15 mouse cellular contexts compared by ENCODE assay signal in genomic region chr12:105884515-105885323, GRCm38 (mm10).
DNase-seq lines count a peak whose midpoint lies in the region; ATAC-seq lines count a peak whose summit lies in the region.
"Had no signal": no experiment of that assay in that cellular context is flagged by ENCODE, and none has a peak within 500 bp of the region (broad histone marks: within the 10 kb centered on the region; RNA-seq: fewer than 3 reads in every experiment).

No protein-coding gene starts in this region.

- no peak overlapping the region; the same call in 1 of the 2 replicates for H3K27ac ChIP-seq in embryonic facial prominence, embryonic 10.5 days (replicated peaks)
- H3K27ac ChIP-seq in forebrain, embryonic 13.5 days: peak overlapping the region; percentile 80
- H3K27ac ChIP-seq in kidney, embryonic 16.5 days (ENCODE audit: low read length): no peak overlapping the region
- peak overlapping the region; percentile 67 for H3K27ac ChIP-seq in midbrain, embryonic 16.5 days (ENCODE audit: low read length)
- H3K27ac ChIP-seq: embryonic facial prominence, embryonic 13.5 days; limb, embryonic 12.5 days; stomach, postnatal 0 days had no signal

- H3K27me3 ChIP-seq in embryonic facial prominence, embryonic 10.5 days (replicated peaks; ENCODE audit: low read depth, poor library complexity, severe bottlenecking): peaks cover 7% of the 10 kb centered on the region; the same call in 1 of the 2 replicates
- H3K27me3 ChIP-seq in forebrain, embryonic 13.5 days: no peaks in the 10 kb centered on the region
- H3K27me3 ChIP-seq in kidney, embryonic 16.5 days (ENCODE audit: insufficient read depth, low read length): no peaks in the 10 kb centered on the region
- no peaks in the 10 kb centered on the region for H3K27me3 ChIP-seq in midbrain, embryonic 16.5 days (ENCODE audit: control insufficient read depth, insufficient read depth, low read depth, low read length)
- H3K27me3 ChIP-seq: embryonic facial prominence, embryonic 13.5 days had no signal

- H3K36me3 ChIP-seq in embryonic facial prominence, embryonic 10.5 days (replicated peaks): no peaks in the 10 kb centered on the region
- H3K36me3 ChIP-seq in forebrain, embryonic 13.5 days (ENCODE audit: poor library complexity, severe bottlenecking): no peaks in the 10 kb centered on the region
- H3K36me3 ChIP-seq in kidney, embryonic 16.5 days (ENCODE audit: insufficient read depth, low read length): no peaks in the 10 kb centered on the region
- H3K36me3 ChIP-seq in midbrain, embryonic 16.5 days (ENCODE audit: control insufficient read depth, insufficient read depth, low read length): no peaks in the 10 kb centered on the region
- H3K36me3 ChIP-seq: embryonic facial prominence, embryonic 13.5 days; limb, embryonic 12.5 days had no signal

- 46% methylated on average over 22 of the region's 22 CpGs for WGBS in embryonic facial prominence, embryonic 10.5 days
- 15% methylated on average over 22 of the region's 22 CpGs for WGBS in forebrain, embryonic 13.5 days
- WGBS in kidney, embryonic 16.5 days: 18% methylated on average over 22 of the region's 22 CpGs
- WGBS in midbrain, embryonic 16.5 days: 18% methylated on average over 22 of the region's 22 CpGs

- peak overlapping the region; percentile 33 for H3K4me2 ChIP-seq in forebrain, embryonic 13.5 days
- H3K4me2 ChIP-seq in kidney, embryonic 16.5 days (replicated peaks; ENCODE audit: low read depth, low read length): peak overlapping the region; percentile 30
- peak overlapping the region; percentile 33; the same call in 1 of the 2 replicates for H3K4me2 ChIP-seq in midbrain, embryonic 16.5 days (ENCODE audit: low read length)
- H3K4me2 ChIP-seq: embryonic facial prominence, embryonic 13.5 days; limb, embryonic 12.5 days; lung, embryonic 14.5 days had no signal

- DNase-seq in embryonic facial prominence, embryonic 10.5 days (ENCODE audit: low spot score): peak; percentile 41
- no peak for DNase-seq in cerebellum, adult 11 months
- DNase-seq in ovary, postnatal 14 days (ENCODE audit: low spot score): no peak
- DNase-seq: cerebellum, adult 8-10 months; heart, adult 11 months; heart, postnatal 14 days; lung, embryonic 14.5 days had no signal

- ATAC-seq in forebrain, embryonic 13.5 days: peak; percentile 84
- ATAC-seq in kidney, embryonic 16.5 days (ENCODE audit: low FRiP score, low TSS enrichment): peak; percentile 69
- peak; percentile 60; the same call in 1 of the 2 replicates for ATAC-seq in midbrain, embryonic 16.5 days
- no peak for ATAC-seq in monocyte, adult 5-6 weeks (replicated peaks; ENCODE audit: insufficient number of reproducible peaks, low FRiP score, low TSS enrichment, poor library complexity, severe bottlenecking)

- peaks cover 10% of the 10 kb centered on the region for H3K4me1 ChIP-seq in embryonic facial prominence, embryonic 10.5 days
- H3K4me1 ChIP-seq in forebrain, embryonic 13.5 days: peaks cover 27% of the 10 kb centered on the region
- peaks cover 8% of the 10 kb centered on the region; the same call in 1 of the 2 replicates for H3K4me1 ChIP-seq in kidney, embryonic 16.5 days (ENCODE audit: insufficient read depth, low read length)
- H3K4me1 ChIP-seq in midbrain, embryonic 16.5 days (ENCODE audit: control insufficient read depth, insufficient read depth, low read length): peaks cover 14% of the 10 kb centered on the region
- H3K4me1 ChIP-seq: megakaryocyte, embryonic 14.5 days had no signal

- H3K9ac ChIP-seq in forebrain, embryonic 13.5 days: peak overlapping the region; percentile 39
- no peak overlapping the region for H3K9ac ChIP-seq in kidney, embryonic 16.5 days (replicated peaks; ENCODE audit: low read length)
- H3K9ac ChIP-seq in midbrain, embryonic 16.5 days (ENCODE audit: low read depth, low read length): no peak overlapping the region
- H3K9ac ChIP-seq: embryonic facial prominence, embryonic 13.5 days; limb, embryonic 12.5 days; lung, embryonic 14.5 days had no signal

- no peak overlapping the region for H3K4me3 ChIP-seq in embryonic facial prominence, embryonic 10.5 days
- no peak overlapping the region for H3K4me3 ChIP-seq in forebrain, embryonic 13.5 days
- no peak overlapping the region for H3K4me3 ChIP-seq in kidney, embryonic 16.5 days (ENCODE audit: low read length)
- no peak overlapping the region for H3K4me3 ChIP-seq in midbrain, embryonic 16.5 days (ENCODE audit: low read depth, low read length)
- H3K4me3 ChIP-seq: embryonic facial prominence, embryonic 13.5 days; limb, embryonic 12.5 days had no signal

- 0 out of 2 replicates have a peak, but pooled peaks cover 4% of the 10 kb centered on the region for H3K9me3 ChIP-seq in embryonic facial prominence, embryonic 10.5 days
- no peaks in the 10 kb centered on the region; the same call in 1 of the 2 replicates for H3K9me3 ChIP-seq in forebrain, embryonic 13.5 days (replicated peaks)
- 0 out of 2 replicates have a peak, but pooled peaks cover under 1% of the 10 kb centered on the region for H3K9me3 ChIP-seq in kidney, embryonic 16.5 days (ENCODE audit: low read length)
- H3K9me3 ChIP-seq in midbrain, embryonic 16.5 days (replicated peaks; ENCODE audit: control insufficient read depth, low read length, poor library complexity, severe bottlenecking): no peaks in the 10 kb centered on the region; the same call in 1 of the 2 replicates

Comparison
In these comparisons a context has a peak if more than half of its experiments do, and no peak if none do; other contexts are left out.
1. H3K27ac ChIP-seq: peak in forebrain, embryonic 13.5 days (single experiment) and midbrain, embryonic 16.5 days (single experiment); none in embryonic facial prominence, embryonic 10.5 days (single experiment) and kidney, embryonic 16.5 days (single experiment).
2. Peak in every context shown above with its lines, with median percentiles within 50 percentile points of each other: H3K4me2 ChIP-seq.